Mouse (Mus musculus) heart, embryonic 13.5 days (tissue): ENCODE measurements around the gene Srpk3. TPM values are rescaled to one million over a fixed set of nuclear protein-coding genes. Genes with fewer than 3 reads are reported as not detected.

Experiments used
- ATAC-seq: fragments of 200-750 bp; cut with Nextera tagmentation; 2 replicates; pipeline ENCODE4 v1.8.0; 2017; ENCODE audit warnings: moderate TSS enrichment; ENCODE audit not compliant: insufficient number of reproducible peaks, low FRiP score, low TSS enrichment; ENCODE audit errors: extremely low read depth
- H3K27ac ChIP-seq: fragments of 300-500 bp; sonication (generic); replicated peaks from 2 replicates; pipeline ENCODE4 v1.5.1; 2015; ENCODE audit warnings: moderate library complexity, mild to moderate bottlenecking, inconsistent platforms
- H3K27me3 ChIP-seq: fragments of 300-500 bp; sonication (generic); replicated peaks from 2 replicates; pipeline ENCODE4 v1.6.1; 2015; ENCODE audit warnings: mild to moderate bottlenecking, inconsistent platforms
- H3K36me3 ChIP-seq: fragments of 300-500 bp; sonication (generic); 2 replicates; pipeline ENCODE4 v1.6.1; 2015; ENCODE audit warnings: mild to moderate bottlenecking, inconsistent platforms
- H3K4me1 ChIP-seq: fragments of 300-500 bp; sonication (generic); 2 replicates; pipeline ENCODE4 v1.6.1; 2015; ENCODE audit warnings: inconsistent platforms
- H3K4me2 ChIP-seq: fragments of 300-500 bp; sonication (generic); 2 replicates; pipeline ENCODE4 v1.6.1; 2015; ENCODE audit warnings: inconsistent platforms, mild to moderate bottlenecking, moderate library complexity
- H3K4me3 ChIP-seq: fragments of 300-500 bp; sonication (generic); 2 replicates; pipeline ENCODE4 v1.5.1; 2015; ENCODE audit warnings: moderate library complexity, mild to moderate bottlenecking, inconsistent platforms
- H3K9ac ChIP-seq: fragments of 300-500 bp; sonication (generic); 2 replicates; pipeline ENCODE4 v1.6.1; 2015; ENCODE audit warnings: inconsistent platforms, mild to moderate bottlenecking, moderate library complexity
- H3K9me3 ChIP-seq: fragments of 300-500 bp; sonication (generic); 2 replicates; pipeline ENCODE4 v1.6.1; 2016; ENCODE audit warnings: inconsistent platforms
- WGBS: fragments of 180-500 bp; shearing (Covaris S2); methylation state at CpG from one replicate; pipeline ENCODE4 v1.1.7; 2015; ENCODE audit warnings: mixed read lengths; 5-methylcytosine and 5-hydroxymethylcytosine counted together
- polyA plus RNA-seq: library from polyadenylated mRNA; unstranded; fragments of >200 nt; fragmentation: Nextera tagmentation; extraction: Ambion mirVana; gene quantifications from 2 replicates; pipeline ENCODE4 v1.2.1, GENCODE M21; 2015

Srpk3 gene
- polyA plus RNA-seq, 1 experiment from 2014 or later, result 76.2 TPM

DNA sequence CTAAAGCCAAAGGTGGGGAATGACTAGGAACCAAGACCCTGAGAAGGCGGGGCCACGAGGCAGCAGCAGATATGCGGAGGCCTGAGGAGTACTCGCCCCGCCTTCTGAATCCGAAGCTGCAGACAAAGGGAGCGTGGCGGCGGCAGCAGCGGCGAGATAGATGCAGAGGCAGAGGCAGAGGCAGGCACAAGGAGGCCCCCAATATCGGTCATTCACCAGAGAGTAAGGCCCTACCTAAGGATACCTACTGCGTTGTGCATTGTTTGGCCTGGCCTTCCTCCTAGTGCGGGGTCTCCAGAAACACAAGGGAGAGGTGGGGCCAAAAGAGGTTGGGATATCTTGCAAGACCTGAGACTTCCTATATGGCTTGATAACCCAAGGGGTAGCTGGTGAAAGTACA is 40.9 kb downstream of the Srpk3 start:
- Histone ChIP-seq H3K36me3 (no peaks in the 10 kb centered on the region), H3K4me1 (no peaks in the 10 kb centered on the region), H3K4me2 (peak overlapping the region; percentile 63), H3K9me3 (no peaks in the 10 kb centered on the region), H3K4me3 (peak overlapping the region; percentile 39), H3K9ac (peak overlapping the region; percentile 69), H3K27me3 (no peaks in the 10 kb centered on the region), H3K27ac (no peak overlapping the region)
- 12% methylated on average over 14 of the region's 14 CpGs for WGBS
- ATAC-seq, result no peak

DNA sequence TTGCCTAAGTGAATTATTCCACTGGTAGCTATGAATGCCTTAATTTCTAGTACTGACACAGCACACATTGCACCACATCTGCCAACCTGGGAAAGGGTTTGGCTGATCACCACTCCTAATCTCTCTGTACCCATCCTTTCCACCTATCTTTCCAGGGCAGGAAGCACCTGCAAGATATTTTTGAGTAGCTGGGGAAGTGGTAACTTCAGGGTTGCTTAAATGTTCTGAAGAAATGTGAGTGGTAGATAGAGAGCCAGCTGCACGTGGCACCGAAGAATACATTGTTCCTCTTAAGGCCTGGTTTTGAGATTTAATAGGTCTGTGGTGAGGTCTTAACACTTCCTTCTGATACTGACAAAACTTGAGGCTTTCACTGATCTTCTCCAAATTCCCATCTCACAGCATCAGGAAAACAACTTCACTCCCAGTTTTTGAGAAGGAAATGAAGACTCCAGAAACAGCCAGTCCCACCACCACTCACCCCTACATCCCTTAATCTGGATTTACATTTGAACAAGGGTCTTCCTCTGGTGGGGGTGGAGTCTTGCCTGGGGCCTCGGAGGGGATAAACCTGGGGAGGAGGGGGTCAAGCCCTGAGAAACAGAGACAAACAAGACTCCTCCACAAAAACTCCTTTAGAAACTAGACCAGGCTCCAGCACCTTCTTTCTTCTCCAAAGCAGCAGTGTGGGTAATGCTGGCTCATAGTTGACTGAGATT is 42.5 kb downstream of the Srpk3 start:
- Histone ChIP-seq H3K36me3 (no peaks in the 10 kb centered on the region), H3K27me3 (peaks cover 2% of the 10 kb centered on the region; the same call in 1 of the 2 replicates), H3K9me3 (no peaks in the 10 kb centered on the region), H3K4me1 (no peaks in the 10 kb centered on the region), H3K4me2 (no peak overlapping the region), H3K4me3 (no peak overlapping the region), H3K9ac (no peak overlapping the region), H3K27ac (no peak overlapping the region)
- no peak for ATAC-seq
- WGBS, result 44% methylated on average over 3 of the region's 3 CpGs

DNA sequence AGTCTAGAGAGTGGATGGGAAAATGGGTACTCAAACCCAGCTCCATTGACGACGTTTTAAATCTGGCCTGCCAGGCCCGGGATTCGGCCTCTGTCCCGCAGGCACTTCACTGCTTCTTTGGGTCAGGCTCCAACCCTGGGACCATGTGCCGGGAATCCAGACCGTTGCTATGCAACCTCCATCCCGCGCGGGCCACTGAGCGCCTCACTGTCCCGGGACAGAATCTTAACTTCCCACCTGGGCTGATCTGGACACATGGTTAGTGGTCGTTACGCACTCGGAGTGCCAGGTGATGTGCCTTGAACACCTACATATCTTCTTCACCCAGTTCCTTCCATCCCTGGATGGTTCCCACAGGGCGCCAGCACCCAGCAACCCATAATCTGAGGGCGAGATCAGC is 49.5 kb downstream of the Srpk3 start:
- Histone ChIP-seq H3K4me3 (peak overlapping the region; percentile 65), H3K27ac (no peak overlapping the region), H3K9me3 (no peaks in the 10 kb centered on the region), H3K36me3 (no peaks in the 10 kb centered on the region), H3K4me1 (peaks cover 4% of the 10 kb centered on the region; the same call in 1 of the 2 replicates), H3K27me3 (peaks cover 46% of the 10 kb centered on the region), H3K9ac (peak overlapping the region; percentile 84; the same call in 1 of the 2 replicates), H3K4me2 (peak overlapping the region; percentile 82)
- no peak for ATAC-seq
- 11% methylated on average over 17 of the region's 17 CpGs for WGBS

DNA sequence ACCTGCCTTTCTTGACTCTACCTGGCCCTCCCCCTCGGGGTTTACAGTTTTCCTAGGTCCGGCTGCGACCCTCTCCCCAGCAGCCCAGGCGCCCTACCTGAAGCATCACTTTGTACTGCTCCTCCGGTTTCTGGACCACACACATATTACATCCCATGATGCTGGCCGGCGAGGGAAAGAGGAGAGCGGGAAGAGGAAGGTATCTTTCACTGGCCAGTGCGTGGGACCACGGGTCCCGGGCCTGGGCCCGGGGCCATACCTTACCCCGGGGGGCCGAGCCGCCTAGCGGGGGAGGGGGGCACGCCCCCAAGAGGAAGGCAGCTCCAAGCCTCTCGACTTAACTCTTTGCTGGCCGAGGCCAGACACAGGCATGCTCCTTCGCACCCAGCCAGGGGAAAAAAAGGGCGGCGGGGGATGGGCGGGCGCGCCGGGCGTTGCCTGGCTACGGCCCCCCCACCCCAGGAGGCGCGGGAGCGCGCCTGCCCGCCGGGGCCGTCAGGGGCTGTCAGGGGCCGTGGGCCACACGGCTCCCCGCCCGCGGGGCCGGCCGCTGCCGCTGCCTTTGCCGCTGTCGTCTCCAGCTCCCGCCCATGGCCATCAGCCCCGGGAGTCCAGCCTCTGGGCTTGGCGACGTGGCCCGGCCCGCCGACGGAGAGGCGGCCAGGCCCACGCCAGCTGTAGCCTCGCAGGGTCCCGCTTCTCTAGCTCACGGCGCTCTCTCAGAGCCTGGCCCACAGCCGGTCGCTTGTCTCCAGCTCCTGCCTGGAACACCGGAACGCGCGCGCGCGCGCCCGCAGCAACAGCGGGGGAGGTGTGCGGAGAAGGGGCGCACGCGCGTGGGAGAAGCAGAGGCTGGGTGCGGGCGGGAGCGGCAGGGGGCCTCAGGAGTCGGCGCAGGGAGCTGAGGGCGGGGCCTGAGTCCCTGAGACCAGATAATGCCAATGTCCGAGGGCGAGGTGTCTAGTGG is 50.3 kb downstream of the Srpk3 start, which contains the start of gene Pdzd4:
Gene Pdzd4, minus strand, starts transcription at position 785 of the 967 bp plus-strand sequence.
- H3K36me3 ChIP-seq, result no peaks in the 10 kb centered on the region
- H3K4me1 ChIP-seq, result peaks cover 4% of the 10 kb centered on the region; the same call in 1 of the 2 replicates
- H3K9ac ChIP-seq, result peak within 1 kb of the TSS; percentile 84
- no peak within 1 kb of the TSS for H3K27ac ChIP-seq
- H3K4me3 ChIP-seq, result peak within 1 kb of the TSS; percentile 65
- ATAC-seq, result peak; percentile 70
- peaks cover 46% of the 10 kb centered on the region for H3K27me3 ChIP-seq
- H3K4me2 ChIP-seq, result peak within 1 kb of the TSS; percentile 82
- 9% methylated on average over 54 of the region's 84 CpGs for WGBS
- no peaks in the 10 kb centered on the region for H3K9me3 ChIP-seq

Other genes with a start within 250 kb of the Srpk3 start
- 6.0 and 6.3 TPM in 2 replicates for gene Dusp9, start 135.0 kb upstream of the Srpk3 start, polyA plus RNA-seq
- gene Pnck, start 114.3 kb upstream of the Srpk3 start, polyA plus RNA-seq, result 9.6 and 10.4 TPM in 2 replicates
- gene Slc6a8, start 101.3 kb upstream of the Srpk3 start, polyA plus RNA-seq, result 6.8 and 8.0 TPM in 2 replicates
- 166 and 185 TPM in 2 replicates for gene Bcap31, start 58.2 kb upstream of the Srpk3 start, polyA plus RNA-seq
- 12.3 and 12.4 TPM in 2 replicates for gene Abcd1, start 57.8 kb upstream of the Srpk3 start, polyA plus RNA-seq
- 0.46 and 0.51 TPM in 2 replicates for gene Plxnb3, start 17.3 kb upstream of the Srpk3 start, polyA plus RNA-seq
- gene Idh3g, start 12.5 kb downstream of the Srpk3 start, polyA plus RNA-seq, result 344 and 399 TPM in 2 replicates
- 151 and 163 TPM in 2 replicates for gene Ssr4, start 12.6 kb downstream of the Srpk3 start, polyA plus RNA-seq
- 0.27 and 0.34 TPM in 2 replicates for gene Pdzd4, start 50.6 kb downstream of the Srpk3 start, polyA plus RNA-seq
- gene Avpr2, start 117.7 kb downstream of the Srpk3 start, polyA plus RNA-seq, result 0.13 TPM in 1 of 2 replicates, not detected in the other
- 0.66 and 0.86 TPM in 2 replicates for gene L1cam, start 121.7 kb downstream of the Srpk3 start, polyA plus RNA-seq
- 1.5 TPM in 2 replicates for gene Arhgap4, start 147.5 kb downstream of the Srpk3 start, polyA plus RNA-seq
- 87.0 and 96.6 TPM in 2 replicates for gene Naa10, start 147.5 kb downstream of the Srpk3 start, polyA plus RNA-seq
- 52.1 and 60.4 TPM in 2 replicates for gene Renbp, start 156.4 kb downstream of the Srpk3 start, polyA plus RNA-seq
- 31.7 and 34.3 TPM in 2 replicates for gene Hcfc1, start 192.0 kb downstream of the Srpk3 start, polyA plus RNA-seq
- gene Irak1, start 249.5 kb downstream of the Srpk3 start, polyA plus RNA-seq, result 45.2 and 50.3 TPM in 2 replicates